Mouse (Mus musculus): ENCODE measurements around the gene Ndufaf7. TPM values are rescaled to one million over a fixed set of nuclear protein-coding genes. Genes with fewer than 3 reads are reported as not detected.

The Ndufaf7 gene
- polyA plus RNA-seq, 1 experiment from 2014 or later, result 66.0 TPM

GRCm38 (mm10) chr17:78942579-78942978 lies 5.6 kb downstream of the Ndufaf7 start:
- H3K36me3 ChIP-seq (replicated peaks; ENCODE audit: control insufficient read depth, insufficient read depth), result peaks cover 68% of the 10 kb centered on the region
- 61% methylated on average over 11 of the region's 11 CpGs for WGBS
- ATAC-seq (ENCODE audit: low FRiP score), result no peak
- no peaks in the 10 kb centered on the region for H3K9me3 ChIP-seq (ENCODE audit: control insufficient read depth, low read length)
- H3K9ac ChIP-seq, result no peak overlapping the region
- H3K4me2 ChIP-seq (replicated peaks), result no peak overlapping the region
- no peak overlapping the region for H3K27ac ChIP-seq
- no peaks in the 10 kb centered on the region for H3K27me3 ChIP-seq (ENCODE audit: control insufficient read depth, insufficient read depth, low read length)
- H3K4me1 ChIP-seq (replicated peaks; ENCODE audit: control insufficient read depth, insufficient read depth, low read length), result peaks cover 6% of the 10 kb centered on the region
- DNase-seq (ENCODE audit: low spot score), result no peak
- no peak overlapping the region for H3K4me3 ChIP-seq (replicated peaks; ENCODE audit: low read length)

GRCm38 (mm10) chr17:78951225-78951624 lies 14.3 kb downstream of the Ndufaf7 start:
- Histone ChIP-seq H3K36me3 (replicated peaks; ENCODE audit: control insufficient read depth, insufficient read depth) (peaks cover 87% of the 10 kb centered on the region), H3K9me3 (ENCODE audit: control insufficient read depth, low read length) (no peaks in the 10 kb centered on the region), H3K4me2 (replicated peaks) (no peak overlapping the region), H3K9ac (no peak overlapping the region), H3K27ac (no peak overlapping the region), H3K4me1 (replicated peaks; ENCODE audit: control insufficient read depth, insufficient read depth, low read length) (no peaks in the 10 kb centered on the region), H3K27me3 (ENCODE audit: control insufficient read depth, insufficient read depth, low read length) (no peaks in the 10 kb centered on the region), H3K4me3 (replicated peaks; ENCODE audit: low read length) (no peak overlapping the region)
- no peak for DNase-seq (ENCODE audit: low spot score)
- no peak for ATAC-seq (ENCODE audit: low FRiP score)
- 98% methylated on average over 5 of the region's 5 CpGs for WGBS

GRCm38 (mm10) chr17:78952070-78952469 lies 15.1 kb downstream of the Ndufaf7 start:
- H3K4me1 ChIP-seq (replicated peaks; ENCODE audit: control insufficient read depth, insufficient read depth, low read length), result no peaks in the 10 kb centered on the region
- H3K4me3 ChIP-seq (replicated peaks; ENCODE audit: low read length), result no peak overlapping the region
- DNase-seq (ENCODE audit: low spot score), result no peak
- no peak overlapping the region for H3K4me2 ChIP-seq (replicated peaks)
- H3K9me3 ChIP-seq (ENCODE audit: control insufficient read depth, low read length), result no peaks in the 10 kb centered on the region
- ATAC-seq (ENCODE audit: low FRiP score), result no peak
- H3K36me3 ChIP-seq (replicated peaks; ENCODE audit: control insufficient read depth, insufficient read depth), result peaks cover 84% of the 10 kb centered on the region
- H3K9ac ChIP-seq, result no peak overlapping the region
- no peak overlapping the region for H3K27ac ChIP-seq
- H3K27me3 ChIP-seq (ENCODE audit: control insufficient read depth, insufficient read depth, low read length), result no peaks in the 10 kb centered on the region
- WGBS, result 93% methylated on average over 5 of the region's 5 CpGs

DNA sequence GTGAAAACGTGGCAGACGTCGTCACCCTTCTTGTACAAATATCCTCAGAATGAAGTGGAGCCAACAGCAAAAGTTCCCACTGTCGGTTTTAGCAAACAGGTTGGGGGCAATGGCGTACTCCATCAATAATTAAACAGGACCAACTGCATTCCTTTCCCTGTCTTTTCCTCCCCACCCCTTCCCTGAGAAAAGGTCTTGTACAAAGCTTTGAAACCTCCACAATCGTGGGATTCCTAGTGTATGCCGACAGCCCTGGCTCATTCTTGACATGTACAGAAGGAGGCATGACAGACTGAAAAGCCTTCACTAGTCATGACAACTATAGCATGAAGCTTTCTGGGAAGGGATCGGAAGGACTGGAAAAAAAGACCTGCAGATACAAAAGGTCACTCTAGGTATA lies 16.3 kb downstream of the Ndufaf7 start:
- 91% methylated on average over 8 of the region's 8 CpGs for WGBS
- Histone ChIP-seq H3K9ac (no peak overlapping the region), H3K27me3 (ENCODE audit: control insufficient read depth, insufficient read depth, low read length) (no peaks in the 10 kb centered on the region), H3K9me3 (ENCODE audit: control insufficient read depth, low read length) (no peaks in the 10 kb centered on the region), H3K4me3 (replicated peaks; ENCODE audit: low read length) (no peak overlapping the region), H3K4me1 (replicated peaks; ENCODE audit: control insufficient read depth, insufficient read depth, low read length) (no peaks in the 10 kb centered on the region), H3K27ac (no peak overlapping the region), H3K36me3 (replicated peaks; ENCODE audit: control insufficient read depth, insufficient read depth) (peaks cover 82% of the 10 kb centered on the region), H3K4me2 (replicated peaks) (no peak overlapping the region)
- DNase-seq (ENCODE audit: low spot score), result no peak
- ATAC-seq (ENCODE audit: low FRiP score), result no peak

- peaks cover 68% of the 10 kb centered on the region for H3K36me3 ChIP-seq (replicated peaks; ENCODE audit: control insufficient read depth, insufficient read depth)
- H3K4me2 ChIP-seq (replicated peaks), result no peak overlapping the region
- DNase-seq (ENCODE audit: low spot score), result no peak
- H3K4me3 ChIP-seq (replicated peaks; ENCODE audit: low read length), result no peak overlapping the region
- ATAC-seq (ENCODE audit: low FRiP score), result no peak
- no peak overlapping the region for H3K9ac ChIP-seq
- WGBS, result 89% methylated on average over 6 of the region's 6 CpGs
- no peaks in the 10 kb centered on the region for H3K9me3 ChIP-seq (ENCODE audit: control insufficient read depth, low read length)
- H3K27ac ChIP-seq, result no peak overlapping the region
- H3K27me3 ChIP-seq (ENCODE audit: control insufficient read depth, insufficient read depth, low read length), result no peaks in the 10 kb centered on the region
- no peaks in the 10 kb centered on the region for H3K4me1 ChIP-seq (replicated peaks; ENCODE audit: control insufficient read depth, insufficient read depth, low read length)
These were observed 22.5 kb downstream of the Ndufaf7 start for GRCm38 (mm10) chr17:78959473-78959872.

DNA sequence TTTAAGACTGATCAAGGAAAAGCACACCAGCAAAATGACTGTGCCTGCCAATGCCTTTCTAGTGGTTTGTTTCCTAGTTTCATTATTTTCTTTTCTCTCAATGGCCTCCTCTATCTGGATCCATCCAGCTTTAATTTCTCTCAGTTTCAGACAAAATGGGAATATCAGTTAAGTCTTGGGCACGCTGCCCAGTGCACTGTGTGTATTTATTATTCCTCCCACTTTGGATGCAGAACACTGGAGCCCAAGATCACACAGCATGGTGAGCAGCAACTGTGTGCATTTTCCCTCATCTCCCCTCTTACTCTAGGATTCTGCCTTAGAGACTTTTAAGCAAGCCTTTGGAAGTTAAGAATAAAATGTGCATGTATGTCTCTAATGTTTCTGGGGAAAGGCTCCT lies 27.5 kb downstream of the Ndufaf7 start:
- WGBS, result 78% methylated on average over 1 of the region's 1 CpGs
- Histone ChIP-seq H3K36me3 (replicated peaks; ENCODE audit: control insufficient read depth, insufficient read depth) (peaks cover 46% of the 10 kb centered on the region), H3K27me3 (ENCODE audit: control insufficient read depth, insufficient read depth, low read length) (no peaks in the 10 kb centered on the region), H3K27ac (0 out of 2 replicates have a peak overlapping the region, but pooled peaks have one; percentile 14), H3K4me1 (replicated peaks; ENCODE audit: control insufficient read depth, insufficient read depth, low read length) (no peaks in the 10 kb centered on the region), H3K9me3 (ENCODE audit: control insufficient read depth, low read length) (no peaks in the 10 kb centered on the region), H3K4me3 (replicated peaks; ENCODE audit: low read length) (no peak overlapping the region), H3K4me2 (replicated peaks) (no peak overlapping the region), H3K9ac (no peak overlapping the region)
- ATAC-seq (ENCODE audit: low FRiP score) (no peak), DNase-seq (ENCODE audit: low spot score) (no peak)

GRCm38 (mm10) chr17:78966092-78966883 lies 29.4 kb downstream of the Ndufaf7 start:
- no peaks in the 10 kb centered on the region for H3K4me1 ChIP-seq (replicated peaks; ENCODE audit: control insufficient read depth, insufficient read depth, low read length)
- H3K36me3 ChIP-seq (replicated peaks; ENCODE audit: control insufficient read depth, insufficient read depth), result peaks cover 31% of the 10 kb centered on the region

GRCm38 (mm10) chr17:78968500-78968899 lies 31.6 kb downstream of the Ndufaf7 start:
- ATAC-seq (ENCODE audit: low FRiP score) (no peak), DNase-seq (ENCODE audit: low spot score) (no peak)
- no peak overlapping the region for H3K9ac ChIP-seq
- no peaks in the 10 kb centered on the region for H3K27me3 ChIP-seq (ENCODE audit: control insufficient read depth, insufficient read depth, low read length)
- no peak overlapping the region for H3K4me2 ChIP-seq (replicated peaks)
- H3K9me3 ChIP-seq (ENCODE audit: control insufficient read depth, low read length), result no peaks in the 10 kb centered on the region
- no peak overlapping the region for H3K4me3 ChIP-seq (replicated peaks; ENCODE audit: low read length)
- no peaks in the 10 kb centered on the region for H3K4me1 ChIP-seq (replicated peaks; ENCODE audit: control insufficient read depth, insufficient read depth, low read length)
- H3K36me3 ChIP-seq (replicated peaks; ENCODE audit: control insufficient read depth, insufficient read depth), result peaks cover 27% of the 10 kb centered on the region
- H3K27ac ChIP-seq, result no peak overlapping the region
- WGBS, result 89% methylated on average over 3 of the region's 3 CpGs

More at GRCm38 (mm10) chr17:78966092-78966883, 29.4 kb downstream of the Ndufaf7 start:
- Histone ChIP-seq H3K9me3 (ENCODE audit: control insufficient read depth, low read length) (no peaks in the 10 kb centered on the region), H3K4me2 (replicated peaks) (no peak overlapping the region), H3K4me3 (replicated peaks; ENCODE audit: low read length) (no peak overlapping the region), H3K27me3 (ENCODE audit: control insufficient read depth, insufficient read depth, low read length) (no peaks in the 10 kb centered on the region), H3K9ac (no peak overlapping the region), H3K27ac (no peak overlapping the region)
- WGBS, result 95% methylated on average over 11 of the region's 11 CpGs
- no peak for ATAC-seq (ENCODE audit: low FRiP score)
- no peak for DNase-seq (ENCODE audit: low spot score)

- 97% methylated on average over 8 of the region's 8 CpGs for WGBS
These were observed 46.2 kb downstream of the Ndufaf7 start for GRCm38 (mm10) chr17:78983166-78983565.

More at GRCm38 (mm10) chr17:78983166-78983565, 46.2 kb downstream of the Ndufaf7 start:
- Histone ChIP-seq H3K36me3 (replicated peaks; ENCODE audit: control insufficient read depth, insufficient read depth) (peaks cover 15% of the 10 kb centered on the region; the same call in 1 of the 2 replicates), H3K4me1 (replicated peaks; ENCODE audit: control insufficient read depth, insufficient read depth, low read length) (no peaks in the 10 kb centered on the region), H3K4me2 (replicated peaks) (no peak overlapping the region), H3K27ac (no peak overlapping the region), H3K9ac (no peak overlapping the region), H3K27me3 (ENCODE audit: control insufficient read depth, insufficient read depth, low read length) (no peaks in the 10 kb centered on the region), H3K9me3 (ENCODE audit: control insufficient read depth, low read length) (no peaks in the 10 kb centered on the region), H3K4me3 (replicated peaks; ENCODE audit: low read length) (no peak overlapping the region)
- ATAC-seq (ENCODE audit: low FRiP score) (no peak), DNase-seq (ENCODE audit: low spot score) (no peak)

All from hindbrain, embryonic 14.5 days (tissue).